Mouse (Mus musculus) bone marrow, adult 2 months (tissue): ENCODE measurements around the gene Olfr616.

Experiments
- CTCF ChIP-seq: fragments of 200-500 bp; IDR thresholded peaks from 2 replicates; pipeline ENCODE4 v1.5.1; 2011; ENCODE audit warnings: low read length, control low read depth; ENCODE audit not compliant: control insufficient read depth, insufficient read depth
- POLR2A ChIP-seq: fragments of 200-500 bp; IDR thresholded peaks from 2 replicates; pipeline ENCODE4 v1.6.1; 2011; ENCODE audit warnings: low read depth, mild to moderate bottlenecking, control low read depth, low read length, borderline replicate concordance; ENCODE audit not compliant: control insufficient read depth

GRCm38 (mm10) chr7:103607425-103607824 is 38.5 kb upstream of the Olfr616 start:
- TF ChIP-seq CTCF (no peak), POLR2A (no peak)
